Mouse (Mus musculus): ENCODE results near the gene Peak1.

GRCm38 (mm10) chr9:56463686-56464515, 46.0 kb upstream of the Peak1 start:
- TF ChIP-seq POLR2A (IDR thresholded peaks at IDR 0.05; ENCODE audit: borderline replicate concordance, low read depth, low read length) (no peak), CTCF (IDR thresholded peaks at IDR 0.05; ENCODE audit: low read depth, low read length) (no peak)

Measured in bone marrow macrophage, adult 2 months (primary cell).